Mouse (Mus musculus) frontal cortex, postnatal 10 days (tissue): ENCODE data around the gene Ndufs2.
"Not testable (repeated sequence)": the region's sequence is repeated elsewhere in the genome, so short reads cannot be mapped to it uniquely, and the experiment has no call there.

ENCODE experiments used
- DNase-seq, 2 experiments: peaks; one replicate each; pipeline ENCODE4 v3.0.0; 2022; ENCODE audit warnings: low spot score in 2 of 2, mixed read lengths in 1 of 2

The Ndufs2 gene

GRCm38 (mm10) chr1:171256095-171256818 lies 5.1 kb upstream of the Ndufs2 start:
- DNase-seq: no peak

- DNase-seq: no peak
Observed at GRCm38 (mm10) chr1:171252415-171252814, 1.2 kb upstream of the Ndufs2 start.

- no peak for DNase-seq
Observed at GRCm38 (mm10) chr1:171251594-171252324, 571 bp upstream of the Ndufs2 start.

GRCm38 (mm10) chr1:171249913-171250600 lies 1.1 kb downstream of the Ndufs2 start, which contains the start of gene Adamts4:
Adamts4 (plus strand) TSS chr1:171250421.
- peak in 1 of 2 experiments; percentile 53 for DNase-seq

- no peak for DNase-seq
Observed at GRCm38 (mm10) chr1:171248386-171249226, 2.6 kb downstream of the Ndufs2 start.

GRCm38 (mm10) chr1:171247916-171248315 lies 3.3 kb downstream of the Ndufs2 start:
- DNase-seq: no peak

- DNase-seq: no peak
Observed at GRCm38 (mm10) chr1:171247453-171247841, 3.7 kb downstream of the Ndufs2 start.

- peak; percentile 97 for DNase-seq
Observed at GRCm38 (mm10) chr1:171246709-171247452, 4.3 kb downstream of the Ndufs2 start.

- DNase-seq: no peak
Observed at GRCm38 (mm10) chr1:171245353-171245752, 5.8 kb downstream of the Ndufs2 start.

- not testable (repeated sequence) for DNase-seq
Observed at GRCm38 (mm10) chr1:171241952-171242351, 9.2 kb downstream of the Ndufs2 start.

- no peak for DNase-seq
Observed at GRCm38 (mm10) chr1:171240911-171241310, 10.3 kb downstream of the Ndufs2 start.

- no peak for DNase-seq
Observed at GRCm38 (mm10) chr1:171239992-171240744, 11.0 kb downstream of the Ndufs2 start.

- DNase-seq: no peak
Observed at GRCm38 (mm10) chr1:171238463-171238862, 12.7 kb downstream of the Ndufs2 start.

GRCm38 (mm10) chr1:171237438-171237837 lies 13.8 kb downstream of the Ndufs2 start:
- DNase-seq: no peak

GRCm38 (mm10) chr1:171235791-171236190 lies 15.4 kb downstream of the Ndufs2 start:
- DNase-seq: no peak

- DNase-seq: no peak
Observed at GRCm38 (mm10) chr1:171234538-171234937, 16.6 kb downstream of the Ndufs2 start.

- DNase-seq: no peak
Observed at GRCm38 (mm10) chr1:171234126-171234525, 17.1 kb downstream of the Ndufs2 start, which contains the start of gene Fcer1g. Fcer1g (minus strand) TSS chr1:171234365.

GRCm38 (mm10) chr1:171232800-171233730 lies 18.1 kb downstream of the Ndufs2 start:
- no peak for DNase-seq

GRCm38 (mm10) chr1:171232348-171232747 lies 18.8 kb downstream of the Ndufs2 start:
- DNase-seq: no peak
